Mouse (Mus musculus) gastrocnemius, adult 2 months (tissue): ENCODE results near the gene Snrk. TPM values are rescaled to one million over a fixed set of nuclear protein-coding genes. Genes with fewer than 3 reads are reported as not detected.

Source experiments
- DNase-seq: peaks from one replicate; pipeline ENCODE4 v3.0.0; 2022
- H3K27ac ChIP-seq: fragments of 200-600 bp; 2 replicates; pipeline ENCODE4 v1.8.1; 2022; ENCODE audit warnings: mild to moderate bottlenecking
- H3K4me3 ChIP-seq: fragments of 200-600 bp; 2 replicates; pipeline ENCODE4 v1.8.1; 2022; ENCODE audit warnings: mild to moderate bottlenecking, moderate library complexity
- CTCF ChIP-seq: fragments of 200-600 bp; IDR thresholded peaks from 2 replicates; pipeline ENCODE4 v1.8.1; 2022; ENCODE audit warnings: antibody characterized with exemption, mild to moderate bottlenecking, moderate library complexity
- intact Hi-C: fragments of 180-260 bp; cut with DNase I; formaldehyde crosslinking; loops from one replicate; pipeline ENCODE4 v1.15.1; 2025
- total RNA-seq, 2 experiments: library from RNA; stranded (reverse); gene quantifications; 2 replicates each; pipeline ENCODE4 v1.2.3; 2021

Snrk gene
- total RNA-seq, 2 experiments from 2014 or later = 55.2 to 80.0 TPM

DNA sequence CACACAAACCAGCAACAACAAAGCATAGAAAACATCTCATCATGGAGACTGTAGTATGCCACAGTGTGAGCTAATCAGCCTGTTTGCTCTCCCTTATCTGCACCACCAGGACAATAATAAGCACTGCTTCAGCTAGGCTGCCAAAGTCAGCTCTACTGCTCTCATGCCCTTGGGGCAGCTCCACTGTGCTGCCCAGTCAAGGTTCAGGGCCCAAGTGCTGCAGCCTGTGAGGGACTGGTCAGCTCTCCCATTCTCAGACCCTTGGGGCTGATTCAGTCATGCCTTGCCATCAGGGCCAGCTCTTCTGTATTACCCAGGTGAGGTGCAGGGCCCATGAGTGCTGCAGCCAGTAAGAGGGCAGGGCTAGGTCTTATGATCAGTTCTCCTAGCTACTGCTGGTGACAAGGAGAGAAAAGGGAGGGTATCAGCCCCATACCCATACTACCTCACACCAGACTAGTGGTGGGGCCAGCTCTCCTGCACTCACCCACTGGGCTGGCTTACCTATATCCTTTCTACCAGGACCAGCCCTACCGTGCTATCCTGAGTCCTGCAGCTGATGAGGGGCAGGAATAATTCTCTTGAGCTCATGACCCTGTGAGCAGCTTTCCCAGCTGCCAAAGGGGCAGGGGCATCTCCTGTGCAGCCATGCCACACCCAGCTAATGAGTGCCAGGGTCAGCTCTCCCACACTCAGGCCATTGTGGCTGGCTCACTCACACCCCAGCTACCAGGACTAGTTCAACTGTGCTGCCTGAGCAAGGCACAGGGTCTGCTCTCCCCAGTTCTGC is 18.2 kb downstream of the Snrk start:
- Histone ChIP-seq H3K27ac (peak overlapping the region; percentile 65), H3K4me3 (no peak overlapping the region)
- intact Hi-C loops = no loop called here
- peak; percentile 16 for DNase-seq
- TF ChIP-seq CTCF = no peak

DNA sequence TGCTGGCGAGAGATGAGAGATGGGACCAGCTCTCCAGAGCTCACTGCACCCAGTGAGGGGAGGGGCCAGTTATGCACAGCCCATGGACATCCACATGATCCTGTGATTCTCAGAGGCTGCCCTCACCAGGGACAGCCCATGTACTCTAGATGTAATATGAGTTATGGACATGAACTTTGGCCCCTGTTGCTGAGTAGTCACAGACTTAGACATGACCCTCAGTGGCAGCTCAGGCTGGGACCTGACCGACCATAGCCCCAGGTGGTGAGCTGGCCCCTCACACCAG is 18.8 kb downstream of the Snrk start:
- intact Hi-C loops = no loop called here
- Histone ChIP-seq H3K27ac (peak overlapping the region; percentile 65), H3K4me3 (no peak overlapping the region)
- TF ChIP-seq CTCF = no peak
- DNase-seq = peak; percentile 26

DNA sequence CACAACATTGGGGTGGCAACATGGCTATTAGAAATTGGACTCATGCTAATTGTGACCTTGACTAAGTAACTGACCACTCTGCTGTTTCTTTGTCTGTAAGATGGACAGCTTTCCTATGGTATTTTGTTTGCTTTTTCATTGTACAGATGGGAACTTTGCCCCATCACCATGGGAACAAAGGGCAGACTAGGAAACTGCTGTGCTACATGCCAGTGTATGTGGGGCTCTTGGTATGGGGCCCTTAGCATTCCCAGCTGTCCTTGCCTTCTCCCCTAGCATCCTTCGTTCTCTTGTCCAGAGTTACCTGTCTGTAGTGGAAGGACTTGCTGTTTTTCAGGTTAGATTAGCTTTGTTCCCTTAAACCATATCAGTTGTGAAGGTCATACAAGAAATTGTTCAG is 20.9 kb downstream of the Snrk start:
- H3K4me3 ChIP-seq = no peak overlapping the region
- no peak for DNase-seq
- H3K27ac ChIP-seq = no peak overlapping the region
- intact Hi-C loops = no loop called here
- no peak for TF ChIP-seq CTCF

DNA sequence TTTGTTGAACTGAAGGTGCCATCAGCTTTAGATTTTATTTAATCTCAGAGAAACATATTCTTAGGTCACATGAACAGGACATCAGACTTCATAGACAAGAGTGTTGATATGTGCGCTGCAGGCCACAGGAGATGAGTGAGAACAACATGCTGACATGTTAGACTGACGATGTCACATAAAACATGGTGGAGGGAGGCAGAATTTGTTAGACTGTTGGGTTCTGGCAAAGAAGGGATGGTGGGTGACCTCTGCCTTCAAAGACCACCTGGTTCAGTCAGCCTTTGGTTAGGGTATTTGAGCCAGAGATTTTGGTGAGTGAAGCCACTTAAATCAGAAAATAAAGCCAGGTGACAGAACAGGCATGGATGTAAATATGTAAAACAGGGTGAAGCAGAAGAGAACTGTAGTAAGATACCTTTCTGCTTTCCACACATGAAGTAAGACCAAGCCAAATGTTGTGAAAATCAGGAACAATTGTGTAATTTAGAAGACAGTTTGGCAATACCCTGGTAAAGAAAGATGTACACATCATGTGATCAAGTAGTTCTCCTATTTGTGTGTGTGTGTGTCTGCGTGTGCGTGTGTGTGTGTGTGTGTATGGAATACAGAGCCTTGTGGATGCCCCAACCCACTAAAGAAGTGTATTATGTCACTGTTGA is 21.4 kb downstream of the Snrk start:
- no peak overlapping the region for H3K27ac ChIP-seq
- peak; percentile 6 for DNase-seq
- no peak for TF ChIP-seq CTCF
- no peak overlapping the region for H3K4me3 ChIP-seq
- intact Hi-C loops = no loop called here

DNA sequence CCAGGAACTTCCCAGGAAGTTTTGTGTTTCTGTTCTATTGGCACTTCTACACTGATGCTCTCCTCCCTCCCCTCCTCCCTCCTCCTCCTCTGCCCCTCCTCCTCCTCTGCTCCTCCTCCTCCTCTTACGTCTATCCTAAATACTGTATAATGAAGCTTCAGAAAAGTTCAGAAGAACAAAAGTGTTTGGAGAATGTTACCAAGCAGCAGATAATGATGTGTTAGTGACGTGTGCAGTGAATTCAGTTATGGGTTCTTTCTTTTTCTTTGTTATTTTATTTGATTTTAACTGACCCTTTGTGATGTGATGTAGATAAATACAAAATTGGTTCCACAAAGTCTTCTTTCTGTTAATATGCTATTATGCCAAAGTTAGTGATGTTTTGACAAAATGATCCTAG is 22.2 kb downstream of the Snrk start:
- DNase-seq = no peak
- TF ChIP-seq CTCF = no peak
- intact Hi-C loops = no loop called here
- H3K27ac ChIP-seq = peak overlapping the region; percentile 16; the same call in 1 of the 2 replicates
- H3K4me3 ChIP-seq = no peak overlapping the region

DNA sequence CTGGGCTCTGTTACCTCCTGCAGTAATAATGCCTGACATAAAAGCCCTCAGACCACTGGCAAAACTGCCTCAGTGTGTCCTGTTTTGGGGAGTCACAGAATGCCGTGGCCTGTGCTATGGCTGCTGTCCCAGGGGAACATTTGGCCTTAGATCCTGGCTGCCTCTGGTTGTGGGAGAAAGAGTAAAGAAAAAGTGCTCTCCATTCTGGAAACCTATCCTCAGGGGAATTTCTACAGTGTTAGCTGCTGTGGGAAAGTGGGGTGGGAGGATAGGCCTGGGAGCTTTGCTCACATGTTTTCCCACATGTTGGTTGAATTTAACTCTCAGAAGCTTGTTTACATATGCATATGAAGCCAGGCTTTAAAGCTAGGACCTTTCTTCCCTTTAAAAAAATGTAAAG is 26.2 kb downstream of the Snrk start:
- Histone ChIP-seq H3K4me3 (peak overlapping the region; percentile 11; the same call in 1 of the 2 replicates), H3K27ac (peak overlapping the region; percentile 66)
- intact Hi-C loops = no loop called here
- TF ChIP-seq CTCF = no peak
- peak; percentile 29 for DNase-seq

DNA sequence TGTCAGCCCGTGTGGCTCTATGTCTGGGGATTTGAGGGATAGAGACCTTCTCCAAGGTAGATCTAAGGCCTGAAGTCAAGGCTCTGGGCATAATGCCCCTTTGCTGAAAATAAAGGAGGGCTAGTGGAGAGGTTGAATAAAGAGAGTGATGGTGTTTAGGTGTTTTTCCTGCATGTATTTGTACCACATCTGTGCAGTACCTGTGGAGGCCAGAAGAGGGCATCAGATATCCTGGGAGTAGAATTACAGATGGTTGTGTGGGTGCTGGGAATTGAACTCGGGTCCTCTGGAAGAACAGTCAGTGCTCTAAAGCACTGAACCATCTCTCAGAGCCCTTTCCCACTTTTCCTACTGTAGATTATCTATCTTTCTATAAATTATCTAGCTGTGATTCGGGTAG is 27.7 kb downstream of the Snrk start:
- no peak overlapping the region; the same call in 1 of the 2 replicates for H3K27ac ChIP-seq
- intact Hi-C loops = no loop called here
- peak; percentile 47 for TF ChIP-seq CTCF
- H3K4me3 ChIP-seq = no peak overlapping the region
- peak; percentile 18 for DNase-seq

DNA sequence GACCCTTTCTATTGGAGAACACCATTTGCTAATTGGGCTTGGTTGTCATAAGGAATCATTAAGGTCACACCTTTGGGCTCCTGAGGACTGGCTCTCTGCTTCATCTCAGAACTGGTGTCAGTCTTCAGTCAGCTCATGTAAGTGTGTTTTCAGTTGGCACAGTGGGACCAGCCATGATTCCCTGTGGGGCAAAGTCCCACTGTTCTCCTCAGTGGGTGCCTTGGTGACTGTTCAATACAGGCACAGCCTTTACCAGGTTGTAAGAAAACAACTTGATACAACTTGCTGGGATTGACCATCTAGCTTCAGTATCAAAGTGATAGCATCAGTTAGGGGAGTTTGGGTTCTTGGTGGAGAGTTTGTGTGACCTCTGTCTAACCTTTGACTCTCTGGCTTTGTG is 28.6 kb downstream of the Snrk start:
- DNase-seq = peak; percentile 8
- intact Hi-C loops = no loop called here
- TF ChIP-seq CTCF = no peak
- H3K27ac ChIP-seq = peak overlapping the region; percentile 72
- H3K4me3 ChIP-seq = peak overlapping the region; percentile 28

DNA sequence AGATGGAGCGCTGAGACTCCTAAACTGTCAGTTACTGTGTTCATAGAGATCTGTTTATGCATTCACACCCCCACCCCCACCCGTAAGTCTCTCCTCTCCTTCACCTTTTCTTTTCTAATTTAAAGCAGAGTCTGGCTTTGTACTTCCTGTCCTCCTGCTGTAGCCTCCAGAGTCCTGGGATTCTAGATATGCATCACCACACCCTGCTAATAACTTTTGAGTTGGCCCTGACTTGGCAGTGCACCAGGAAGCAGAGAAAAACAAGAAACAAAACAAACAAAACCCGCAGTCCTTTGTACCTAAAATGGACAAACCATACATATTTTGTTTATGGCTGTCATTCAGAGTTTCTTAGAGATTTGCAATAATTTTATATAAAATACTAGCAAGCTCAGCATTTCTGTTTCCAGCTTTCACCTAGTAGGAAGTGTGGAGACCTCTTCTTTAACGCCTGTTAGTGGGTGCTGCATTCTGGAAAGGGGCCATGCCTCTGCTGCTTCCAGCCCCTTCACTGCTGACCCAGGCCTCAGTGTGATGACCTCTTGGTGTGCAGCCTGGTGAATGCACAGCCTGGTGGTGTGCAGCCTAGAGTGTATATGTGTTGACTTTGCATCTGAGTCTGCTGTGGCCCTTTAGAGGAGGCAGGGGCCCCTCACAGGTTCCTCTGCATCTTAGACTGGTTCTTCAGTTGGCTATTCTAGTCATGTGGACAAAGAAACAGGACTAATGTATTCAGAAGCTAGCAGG is 29.2 kb downstream of the Snrk start:
- intact Hi-C loops = no loop called here

DNA sequence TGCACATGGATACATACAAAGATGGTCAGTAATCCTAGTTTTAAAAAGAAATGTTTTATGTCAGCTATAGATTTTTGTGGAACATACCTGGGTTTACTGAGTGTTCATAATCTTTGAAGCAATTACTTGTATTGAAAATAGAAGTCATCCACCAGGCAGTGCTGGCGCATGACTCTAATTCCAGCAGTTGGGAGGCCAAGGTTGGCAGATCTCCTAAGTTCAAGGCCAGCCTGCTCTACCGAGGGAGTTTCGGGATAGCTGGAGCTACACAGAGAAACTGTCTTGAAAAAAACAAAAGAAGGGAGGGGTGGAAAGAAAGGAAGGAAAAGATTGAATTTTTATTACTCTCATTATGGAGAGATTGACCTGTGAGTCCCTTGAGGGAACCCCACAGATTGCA is 31.3 kb downstream of the Snrk start:
- Histone ChIP-seq H3K4me3 (peak overlapping the region; percentile 17; the same call in 1 of the 2 replicates), H3K27ac (peak overlapping the region; percentile 4; the same call in 1 of the 2 replicates)
- intact Hi-C loops = no loop called here
- TF ChIP-seq CTCF = no peak
- DNase-seq = peak; percentile 21

More for the DNA sequence above, 29.2 kb downstream of the Snrk start:
- Histone ChIP-seq H3K4me3 (peak overlapping the region; percentile 28), H3K27ac (peak overlapping the region; percentile 72)
- DNase-seq = peak; percentile 26
- TF ChIP-seq CTCF = no peak

DNA sequence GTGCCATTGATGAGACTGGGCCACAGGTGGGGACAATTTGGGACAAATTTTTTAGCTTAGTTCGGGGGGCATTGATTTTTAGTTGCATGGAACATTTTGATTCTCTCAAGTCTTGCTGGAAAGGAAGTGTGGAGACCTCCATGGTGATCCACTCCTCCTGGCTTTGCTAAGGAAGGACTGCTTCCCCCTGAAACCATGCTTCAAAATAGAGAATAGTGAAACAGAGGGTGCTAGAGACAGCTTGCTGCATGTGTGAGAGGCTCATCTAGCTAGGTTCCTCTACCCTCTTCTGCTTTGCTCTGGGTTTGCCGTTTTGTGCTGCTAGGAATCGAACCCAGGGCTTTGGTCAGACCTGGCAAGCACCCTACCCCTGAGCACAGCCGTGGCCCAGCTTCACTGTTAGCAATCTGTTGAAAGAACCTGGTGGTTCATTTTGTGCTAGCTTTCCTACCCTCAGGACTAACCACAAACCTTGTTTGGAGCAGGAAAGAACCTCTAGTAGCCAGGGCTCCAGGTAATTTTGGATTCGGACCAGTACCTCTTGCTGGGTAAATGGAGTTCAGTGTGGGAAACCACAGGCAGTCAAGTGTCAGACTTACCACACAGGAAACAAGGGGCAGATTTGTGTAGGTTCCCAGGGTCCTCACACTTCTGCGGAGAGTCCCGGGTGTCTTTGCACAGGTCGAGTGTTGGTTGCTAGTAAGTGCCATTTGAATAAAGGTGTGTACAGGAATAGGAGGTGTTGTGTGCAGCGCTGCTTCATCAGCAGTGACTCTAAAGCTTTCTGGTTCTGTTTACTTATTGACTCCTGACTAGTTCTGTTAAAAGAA is 33.1 kb downstream of the Snrk start:
- intact Hi-C loops = no loop called here
- peak overlapping the region; percentile 60 for H3K27ac ChIP-seq
- no peak for TF ChIP-seq CTCF
- H3K4me3 ChIP-seq = peak overlapping the region; percentile 23; the same call in 1 of the 2 replicates
- no peak for DNase-seq

DNA sequence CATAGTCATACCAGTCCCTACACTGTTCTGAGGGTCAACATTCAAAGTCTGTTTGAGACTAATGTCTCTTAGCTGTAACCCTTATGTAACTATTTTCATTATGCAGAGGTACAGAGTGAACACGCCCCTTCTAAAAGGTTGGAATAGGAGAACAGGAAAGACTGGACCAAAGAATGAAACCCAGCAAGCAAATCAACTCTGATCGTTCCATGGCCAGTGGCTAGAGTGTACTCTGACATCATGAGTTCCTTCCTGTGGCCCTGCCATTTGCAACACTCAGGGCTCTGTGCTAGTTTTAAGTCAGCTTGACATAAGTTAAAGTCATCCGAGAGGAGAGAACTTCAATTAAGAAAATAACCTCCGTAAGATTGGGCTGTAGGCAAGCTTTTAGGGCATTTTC is 35.0 kb downstream of the Snrk start:
- TF ChIP-seq CTCF = no peak
- no peak overlapping the region for H3K4me3 ChIP-seq
- no peak for DNase-seq
- H3K27ac ChIP-seq = peak overlapping the region; percentile 52
- intact Hi-C loops = no loop called here
